ENCODE assay signal across 10 mouse cellular contexts in the genomic region with DNA sequence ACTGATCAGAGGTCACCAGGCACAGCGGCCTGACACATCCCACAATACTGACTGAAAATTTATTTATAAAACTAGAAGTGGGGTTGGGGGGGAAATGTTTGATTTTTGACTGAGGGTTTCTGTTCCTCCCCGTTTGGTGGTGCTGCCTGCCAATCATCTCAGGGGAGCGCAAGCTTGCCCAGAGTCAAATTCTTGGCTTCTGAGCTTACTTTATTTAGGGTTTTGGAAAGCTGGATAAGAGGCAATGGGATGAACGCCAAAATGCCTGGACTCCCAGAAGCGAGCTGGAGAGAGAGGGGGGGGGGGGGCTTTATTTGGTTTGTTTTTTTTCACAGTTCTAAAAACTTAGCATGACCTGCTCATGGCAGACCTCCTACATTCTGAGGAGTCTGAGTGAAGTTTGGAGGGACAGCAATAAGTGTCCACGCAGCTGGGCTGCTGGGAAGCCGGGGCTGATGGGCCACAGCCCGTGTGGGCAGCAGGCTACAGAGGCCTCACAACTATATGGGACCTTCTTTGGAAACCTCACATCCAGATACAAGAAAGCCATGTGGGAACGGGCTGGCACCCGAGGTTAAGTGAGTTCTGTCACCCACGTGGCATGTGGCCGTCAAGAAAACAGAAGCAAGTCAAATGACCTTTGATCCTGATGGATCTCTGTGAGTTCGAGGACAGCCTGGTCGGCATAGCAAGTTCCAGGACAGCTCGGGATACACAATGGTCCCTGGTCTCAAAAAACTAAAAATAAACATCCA. TPM values are rescaled to one million over a fixed set of nuclear protein-coding genes. Genes with fewer than 3 reads are reported as not detected.
A peak's percentile ranks its signal among the peaks of the same experiment; 100 is the strongest.
DNase-seq lines count a peak whose midpoint lies in the region; ATAC-seq and TF ChIP-seq lines count a peak whose summit lies in the region.
"Had no signal": no experiment of that assay in that cellular context is flagged by ENCODE, and none has a peak within 500 bp of the region (broad histone marks: within the 10 kb centered on the region; RNA-seq: fewer than 3 reads in every experiment).

No protein-coding gene starts in this region.

- no peak overlapping the region for H3K4me3 ChIP-seq in kidney, embryonic 16.5 days (ENCODE audit: low read length)
- H3K4me3 ChIP-seq in ES-Bruce4 (ENCODE audit: low read depth, low read length), result no peak overlapping the region
- H3K4me3 ChIP-seq in brown adipose tissue, adult 24 weeks (ENCODE audit: insufficient read depth, low read depth, low read length), result no peak overlapping the region
- H3K4me3 ChIP-seq in intestine, embryonic 15.5 days (replicated peaks), result no peak overlapping the region
- H3K4me3 ChIP-seq in layer of hippocampus, adult 2 months, result no peak overlapping the region

- TF ChIP-seq CTCF in ES-Bruce4 (IDR thresholded peaks at IDR 0.05; ENCODE audit: low read depth, low read length), result no peak
- no peak for TF ChIP-seq CTCF in layer of hippocampus, adult 2 months (conservative IDR thresholded peaks at IDR 0.05)

- no peaks in the 10 kb centered on the region for H3K9me3 ChIP-seq in kidney, embryonic 16.5 days (ENCODE audit: low read length)
- H3K9me3 ChIP-seq in ES-Bruce4 (replicated peaks; ENCODE audit: control insufficient read depth, insufficient read depth, low read length, poor library complexity, severe bottlenecking), result no peaks in the 10 kb centered on the region
- H3K9me3 ChIP-seq in intestine, embryonic 15.5 days, result no peaks in the 10 kb centered on the region

- DNase-seq in kidney, adult 8-10 months, result no peak
- no peak for DNase-seq in thymus, postnatal 4 days
- DNase-seq in layer of hippocampus, adult 2 months (ENCODE audit: low spot score in 2 of 2), result no peak

- no peak overlapping the region for H3K4me2 ChIP-seq in kidney, embryonic 16.5 days (replicated peaks; ENCODE audit: low read depth, low read length)
- no peak overlapping the region for H3K4me2 ChIP-seq in intestine, embryonic 15.5 days (replicated peaks)

- no peak overlapping the region for H3K9ac ChIP-seq in kidney, embryonic 16.5 days (replicated peaks; ENCODE audit: low read length)
- no peak overlapping the region for H3K9ac ChIP-seq in ES-Bruce4 (ENCODE audit: low read depth, poor library complexity, severe bottlenecking)
- H3K9ac ChIP-seq in intestine, embryonic 15.5 days, result no peak overlapping the region

- H3K4me1 ChIP-seq in kidney, embryonic 16.5 days (ENCODE audit: insufficient read depth, low read length), result 0 out of 2 replicates have a peak, but pooled peaks cover 2% of the 10 kb centered on the region
- H3K4me1 ChIP-seq in ES-Bruce4 (ENCODE audit: control insufficient read depth, insufficient read depth, low read length), result peaks cover 7% of the 10 kb centered on the region
- peaks cover 6% of the 10 kb centered on the region; the same call in 1 of the 2 replicates for H3K4me1 ChIP-seq in brown adipose tissue, adult 24 weeks (ENCODE audit: control insufficient read depth, insufficient read depth, insufficient read length, low read length)
- H3K4me1 ChIP-seq in intestine, embryonic 15.5 days (replicated peaks), result peaks cover 4% of the 10 kb centered on the region; the same call in 1 of the 2 replicates

- TF ChIP-seq EP300 in ES-Bruce4 (IDR thresholded peaks at IDR 0.05; ENCODE audit: insufficient read depth, low read depth, low read length), result no peak

- no peak for TF ChIP-seq POLR2A in ES-Bruce4 (IDR thresholded peaks at IDR 0.05; ENCODE audit: insufficient read depth, low read length)

- H3K36me3 ChIP-seq in kidney, embryonic 16.5 days (ENCODE audit: insufficient read depth, low read length), result no peaks in the 10 kb centered on the region
- peaks cover 9% of the 10 kb centered on the region; the same call in 1 of the 2 replicates for H3K36me3 ChIP-seq in ES-Bruce4 (ENCODE audit: control insufficient read depth, insufficient read depth, low read length, poor library complexity, severe bottlenecking)
- H3K36me3 ChIP-seq in intestine, embryonic 15.5 days, result no peaks in the 10 kb centered on the region

- WGBS in kidney, embryonic 16.5 days, result 62% methylated on average over 15 of the region's 15 CpGs
- WGBS in intestine, embryonic 15.5 days, result 65% methylated on average over 15 of the region's 15 CpGs

- H3K27ac ChIP-seq in kidney, embryonic 16.5 days (ENCODE audit: low read length), result peak overlapping the region; percentile 36; the same call in 1 of the 2 replicates
- H3K27ac ChIP-seq in ES-Bruce4 (ENCODE audit: insufficient read depth, low read length), result peak overlapping the region; percentile 16; the same call in 1 of the 2 replicates
- peak overlapping the region; percentile 79 for H3K27ac ChIP-seq in brown adipose tissue, adult 24 weeks (replicated peaks; ENCODE audit: low read depth, low read length)
- 0 out of 2 replicates have a peak overlapping the region, but pooled peaks have one; percentile 7 for H3K27ac ChIP-seq in intestine, embryonic 15.5 days
- no peak overlapping the region for H3K27ac ChIP-seq in layer of hippocampus, adult 2 months

- no peaks in the 10 kb centered on the region for H3K27me3 ChIP-seq in kidney, embryonic 16.5 days (ENCODE audit: insufficient read depth, low read length)
- no peaks in the 10 kb centered on the region for H3K27me3 ChIP-seq in ES-Bruce4 (ENCODE audit: control insufficient read depth, insufficient read depth, low read length, poor library complexity, severe bottlenecking)
- H3K27me3 ChIP-seq in intestine, embryonic 15.5 days (replicated peaks), result no peaks in the 10 kb centered on the region

- ATAC-seq in kidney, embryonic 16.5 days (ENCODE audit: low FRiP score, low TSS enrichment), result no peak
- ATAC-seq in intestine, embryonic 15.5 days, result 0 out of 2 replicates have a peak, but pooled peaks have one; percentile 11

RNA-seq across cellular contexts. Expression of a gene that starts 11.4 kb away (rescaled TPM):
- not detected in 2 replicates for polyA plus RNA-seq in kidney, embryonic 16.5 days (2015; fragmentation: Nextera tagmentation; extraction: Ambion mirVana)
- not detected in 2 replicates for polyA plus RNA-seq in ES-Bruce4 (2011; ENCODE audit: insufficient read depth, insufficient read length, low read depth, missing spikeins)
- polyA plus RNA-seq in brown adipose tissue, adult 24 weeks (2012; ENCODE audit: insufficient read depth, insufficient read length, missing spikeins), result not detected in 2 replicates
- polyA plus RNA-seq in intestine, embryonic 15.5 days (2015; fragmentation: Nextera tagmentation; extraction: Ambion mirVana), result not detected in 2 replicates
- total RNA-seq in layer of hippocampus, adult 2 months (2021), result under 1 TPM in 1 of 2 experiments, not detected in 1; 0.25 TPM
- total RNA-seq: granulocyte monocyte progenitor cell, adult 5-6 weeks; megakaryocyte progenitor cell, adult 5-6 weeks had no signal
- polyA plus RNA-seq: limb, embryonic 11.5 days had no signal

RNA-seq across cellular contexts. Expression of a gene that starts 19.3 kb away (rescaled TPM):
- 0.61 and 0.89 TPM in 2 replicates for polyA plus RNA-seq in kidney, embryonic 16.5 days (2015; fragmentation: Nextera tagmentation; extraction: Ambion mirVana)
- 0.25 and 0.44 TPM in 2 replicates for polyA plus RNA-seq in ES-Bruce4 (2011; ENCODE audit: insufficient read depth, insufficient read length, low read depth, missing spikeins)
- polyA plus RNA-seq in brown adipose tissue, adult 24 weeks (2012; ENCODE audit: insufficient read depth, insufficient read length, missing spikeins), result not detected in 2 replicates
- polyA plus RNA-seq in intestine, embryonic 15.5 days (2015; fragmentation: Nextera tagmentation; extraction: Ambion mirVana), result 0.38 and 0.40 TPM in 2 replicates
- total RNA-seq in layer of hippocampus, adult 2 months (2021), result 10 to 100 TPM; 56.2 to 56.3 TPM
- total RNA-seq: granulocyte monocyte progenitor cell, adult 5-6 weeks; megakaryocyte progenitor cell, adult 5-6 weeks had no signal

RNA-seq across cellular contexts. Expression of a gene that starts 22.8 kb away (rescaled TPM):
- 0.64 and 1.3 TPM in 2 replicates for polyA plus RNA-seq in kidney, embryonic 16.5 days (2015; fragmentation: Nextera tagmentation; extraction: Ambion mirVana)
- polyA plus RNA-seq in ES-Bruce4 (2011; ENCODE audit: insufficient read depth, insufficient read length, low read depth, missing spikeins), result 31.8 and 33.5 TPM in 2 replicates
- polyA plus RNA-seq in brown adipose tissue, adult 24 weeks (2012; ENCODE audit: insufficient read depth, insufficient read length, missing spikeins), result 67.4 and 78.9 TPM in 2 replicates
- polyA plus RNA-seq in intestine, embryonic 15.5 days (2015; fragmentation: Nextera tagmentation; extraction: Ambion mirVana), result 0.62 and 0.90 TPM in 2 replicates
- total RNA-seq in layer of hippocampus, adult 2 months (2021), result 1 to 10 TPM; 3.9 to 6.2 TPM

RNA-seq across cellular contexts. Expression of a gene that starts 28.3 kb away (rescaled TPM):
- 383 and 391 TPM in 2 replicates for polyA plus RNA-seq in kidney, embryonic 16.5 days (2015; fragmentation: Nextera tagmentation; extraction: Ambion mirVana)
- 618 and 673 TPM in 2 replicates for polyA plus RNA-seq in ES-Bruce4 (2011; ENCODE audit: insufficient read depth, insufficient read length, low read depth, missing spikeins)
- 154 and 194 TPM in 2 replicates for polyA plus RNA-seq in brown adipose tissue, adult 24 weeks (2012; ENCODE audit: insufficient read depth, insufficient read length, missing spikeins)
- polyA plus RNA-seq in intestine, embryonic 15.5 days (2015; fragmentation: Nextera tagmentation; extraction: Ambion mirVana), result 369 and 437 TPM in 2 replicates
- total RNA-seq in layer of hippocampus, adult 2 months (2021), result 100 to 1,000 TPM; 201 to 208 TPM

RNA-seq across cellular contexts. Expression of a gene that starts 28.9 kb away (rescaled TPM):
- polyA plus RNA-seq in kidney, embryonic 16.5 days (2015; fragmentation: Nextera tagmentation; extraction: Ambion mirVana), result 155 and 158 TPM in 2 replicates
- polyA plus RNA-seq in ES-Bruce4 (2011; ENCODE audit: insufficient read depth, insufficient read length, low read depth, missing spikeins), result 63.7 and 71.6 TPM in 2 replicates
- polyA plus RNA-seq in brown adipose tissue, adult 24 weeks (2012; ENCODE audit: insufficient read depth, insufficient read length, missing spikeins), result 135 and 149 TPM in 2 replicates
- polyA plus RNA-seq in intestine, embryonic 15.5 days (2015; fragmentation: Nextera tagmentation; extraction: Ambion mirVana), result 173 and 181 TPM in 2 replicates
- 10 to 100 TPM; 60.9 to 68.9 TPM for total RNA-seq in layer of hippocampus, adult 2 months (2021)

Comparison
In these comparisons a context has a peak if more than half of its experiments do, and no peak if none do; other contexts are left out.
1. RNA of a gene that starts 22.8 kb away (polyA plus RNA-seq): 67.4 to 78.9 TPM in brown adipose tissue, adult 24 weeks and 31.8 to 33.5 TPM in ES-Bruce4; 0.64 to 1.3 TPM in kidney, embryonic 16.5 days and 0.62 to 0.90 TPM in intestine, embryonic 15.5 days; every median in the first group is over 10 times any median in the second.